Mouse (Mus musculus) heart, embryonic 14.5 days (tissue): ENCODE results near the gene 1500011B03Rik. TPM values are rescaled to one million over a fixed set of nuclear protein-coding genes. Genes with fewer than 3 reads are reported as not detected.
A peak's percentile ranks its signal among the peaks of the same experiment; 100 is the strongest.

Experiments
- ATAC-seq: fragments of 200-750 bp; cut with Nextera tagmentation; 2 replicates; pipeline ENCODE4 v1.8.0; 2017; ENCODE audit warnings: low read depth, moderate TSS enrichment; ENCODE audit not compliant: insufficient number of reproducible peaks, insufficient read depth, low FRiP score
- H3K27ac ChIP-seq, 2 experiments: fragments of 200-500 bp in 1 of 2; fragments of 300-500 bp in 1 of 2; sonication (generic) in 1 of 2; replicated peaks in 1 of 2; 2 replicates each; pipeline ENCODE4 v1.5.1; 2012 to 2014; ENCODE audit warnings: low read depth in 2 of 2, low read length in 2 of 2, control low read depth in 1 of 2, mild to moderate bottlenecking in 1 of 2, mixed read lengths in 1 of 2; ENCODE audit not compliant: control insufficient read depth in 1 of 2, insufficient read depth in 1 of 2
- H3K27me3 ChIP-seq: fragments of 300-500 bp; sonication (generic); 2 replicates; pipeline ENCODE4 v1.6.1; 2014; ENCODE audit warnings: mild to moderate bottlenecking, low read length, control low read depth; ENCODE audit not compliant: control insufficient read depth, insufficient read depth
- H3K36me3 ChIP-seq: fragments of 300-500 bp; sonication (generic); 2 replicates; pipeline ENCODE4 v1.6.1; 2014; ENCODE audit warnings: mild to moderate bottlenecking, control low read depth, low read length, mixed read lengths; ENCODE audit not compliant: control insufficient read depth, insufficient read depth
- H3K4me1 ChIP-seq, 2 experiments: fragments of 200-500 bp in 1 of 2; fragments of 300-500 bp in 1 of 2; sonication (generic) in 1 of 2; 2 replicates each; pipeline ENCODE4 v1.6.1; 2012 to 2014; ENCODE audit warnings: low read length in 2 of 2, control low read depth in 1 of 2, mixed read lengths in 1 of 2; ENCODE audit not compliant: control insufficient read depth in 2 of 2, insufficient read depth in 2 of 2
- H3K4me2 ChIP-seq: fragments of 300-500 bp; sonication (generic); 2 replicates; pipeline ENCODE4 v1.6.1; 2014; ENCODE audit warnings: mild to moderate bottlenecking, low read length
- H3K4me3 ChIP-seq, 2 experiments: fragments of 200-500 bp in 1 of 2; fragments of 300-500 bp in 1 of 2; sonication (generic) in 1 of 2; 2 replicates each; pipeline ENCODE4 v1.5.1; 2012 to 2014; ENCODE audit warnings: low read length in 2 of 2, mild to moderate bottlenecking in 2 of 2, control low read depth in 1 of 2, low read depth in 1 of 2, moderate library complexity in 1 of 2; ENCODE audit not compliant: control insufficient read depth in 1 of 2, insufficient read depth in 1 of 2
- H3K9ac ChIP-seq: fragments of 300-500 bp; sonication (generic); 2 replicates; pipeline ENCODE4 v1.6.1; 2014; ENCODE audit warnings: mild to moderate bottlenecking, low read length
- H3K9me3 ChIP-seq: fragments of 300-500 bp; sonication (generic); 2 replicates; pipeline ENCODE4 v1.6.1; 2016; ENCODE audit warnings: low read length, control low read depth; ENCODE audit not compliant: control insufficient read depth
- WGBS: fragments of 180-500 bp; shearing (Covaris S2); extraction: QIAGEN DNeasy Blood & Tissue Kit; methylation state at CpG from one replicate; pipeline ENCODE4 v1.1.7; 2014; 5-methylcytosine and 5-hydroxymethylcytosine counted together
- polyA plus RNA-seq: library from polyadenylated mRNA; unstranded; fragments of >200 nt; fragmentation: Nextera tagmentation; extraction: Ambion mirVana; gene quantifications from 2 replicates; pipeline ENCODE4 v1.2.1, GENCODE M21; 2014

1500011B03Rik gene
- polyA plus RNA-seq, 1 experiment from 2014 or later: 58.7 TPM

- no peak for ATAC-seq
- Histone ChIP-seq H3K4me1 (peaks cover 18 to 21% of the 10 kb centered on the region in 2 experiments), H3K4me3 (no peak overlapping the region), H3K9ac (no peak overlapping the region), H3K27ac (no peak overlapping the region), H3K4me2 (no peak overlapping the region), H3K9me3 (no peaks in the 10 kb centered on the region), H3K36me3 (peaks cover 69% of the 10 kb centered on the region), H3K27me3 (no peaks in the 10 kb centered on the region)
- WGBS: 21% methylated on average over 9 of the region's 9 CpGs
These were observed 28.0 kb downstream of the 1500011B03Rik start for GRCm38 (mm10) chr5:114795231-114795630.

GRCm38 (mm10) chr5:114794609-114795008 is 28.7 kb downstream of the 1500011B03Rik start:
- Histone ChIP-seq H3K27ac (no peak overlapping the region), H3K4me1 (peaks cover 18 to 21% of the 10 kb centered on the region in 2 experiments)
- ATAC-seq: no peak

GRCm38 (mm10) chr5:114793317-114793716 is 30.0 kb downstream of the 1500011B03Rik start:
- peaks cover 65% of the 10 kb centered on the region for H3K36me3 ChIP-seq
- peaks cover 18 to 21% of the 10 kb centered on the region in 2 experiments for H3K4me1 ChIP-seq
- H3K9ac ChIP-seq: no peak overlapping the region
- no peaks in the 10 kb centered on the region for H3K27me3 ChIP-seq
- no peaks in the 10 kb centered on the region for H3K9me3 ChIP-seq
- no peak overlapping the region for H3K4me2 ChIP-seq
- whole genome bisulfite sequencing: 71% methylated on average over 7 of the region's 7 CpGs
- ATAC-seq: no peak
- no peak overlapping the region for H3K4me3 ChIP-seq
- no peak overlapping the region for H3K27ac ChIP-seq

More at GRCm38 (mm10) chr5:114794609-114795008, 28.7 kb downstream of the 1500011B03Rik start:
- H3K27me3 ChIP-seq: no peaks in the 10 kb centered on the region
- no peaks in the 10 kb centered on the region for H3K9me3 ChIP-seq
- H3K36me3 ChIP-seq: peaks cover 65% of the 10 kb centered on the region
- no peak overlapping the region for H3K4me3 ChIP-seq
- WGBS: 65% methylated on average over 4 of the region's 4 CpGs
- H3K9ac ChIP-seq: no peak overlapping the region
- no peak overlapping the region for H3K4me2 ChIP-seq

- ATAC-seq: no peak
- H3K9me3 ChIP-seq: no peaks in the 10 kb centered on the region
- no peak overlapping the region for H3K4me2 ChIP-seq
- WGBS: 68% methylated on average over 5 of the region's 5 CpGs
- H3K4me1 ChIP-seq: peaks cover 22 to 35% of the 10 kb centered on the region in 2 experiments
- H3K9ac ChIP-seq: peak overlapping the region; percentile 48; the same call in 1 of the 2 replicates
- H3K27ac ChIP-seq: peak overlapping the region; percentile 46 to 64
- no peaks in the 10 kb centered on the region for H3K27me3 ChIP-seq
- H3K36me3 ChIP-seq: peaks cover 39% of the 10 kb centered on the region
- H3K4me3 ChIP-seq: no peak overlapping the region
These were observed 38.1 kb downstream of the 1500011B03Rik start for GRCm38 (mm10) chr5:114785196-114785595.

GRCm38 (mm10) chr5:114784622-114785165 is 38.6 kb downstream of the 1500011B03Rik start:
- Histone ChIP-seq H3K27ac (peak overlapping the region; percentile 46 to 64), H3K9ac (peak overlapping the region; percentile 48; the same call in 1 of the 2 replicates)

GRCm38 (mm10) chr5:114783405-114784163 is 39.7 kb downstream of the 1500011B03Rik start:
- Histone ChIP-seq H3K36me3 (peaks cover 27% of the 10 kb centered on the region), H3K4me3 (no peak overlapping the region), H3K4me2 (no peak overlapping the region; the same call in 1 of the 2 replicates), H3K27me3 (no peaks in the 10 kb centered on the region), H3K9ac (no peak overlapping the region), H3K27ac (0 out of 4 replicates have a peak overlapping the region, but pooled peaks of 1 of the 2 experiments have one; percentile 9), H3K9me3 (no peaks in the 10 kb centered on the region), H3K4me1 (peaks cover 22 to 35% of the 10 kb centered on the region in 2 experiments)
- 0 out of 2 replicates have a peak, but pooled peaks have one; percentile 44 for ATAC-seq
- 52% methylated on average over 12 of the region's 12 CpGs for WGBS

More at GRCm38 (mm10) chr5:114784622-114785165, 38.6 kb downstream of the 1500011B03Rik start:
- Histone ChIP-seq H3K4me3 (no peak overlapping the region), H3K27me3 (no peaks in the 10 kb centered on the region), H3K9me3 (no peaks in the 10 kb centered on the region), H3K4me1 (peaks cover 22 to 35% of the 10 kb centered on the region in 2 experiments), H3K4me2 (peak overlapping the region; percentile 17; the same call in 1 of the 2 replicates), H3K36me3 (peaks cover 38% of the 10 kb centered on the region)
- WGBS: 43% methylated on average over 16 of the region's 16 CpGs
- ATAC-seq: 0 out of 2 replicates have a peak, but pooled peaks have one; percentile 12

GRCm38 (mm10) chr5:114782991-114783390 is 40.3 kb downstream of the 1500011B03Rik start:
- 66% methylated on average over 9 of the region's 9 CpGs for whole genome bisulfite sequencing
- H3K4me3 ChIP-seq: no peak overlapping the region
- peaks cover 22 to 35% of the 10 kb centered on the region in 2 experiments for H3K4me1 ChIP-seq
- peaks cover 22% of the 10 kb centered on the region for H3K36me3 ChIP-seq
- ATAC-seq: no peak
- H3K9ac ChIP-seq: no peak overlapping the region
- H3K9me3 ChIP-seq: no peaks in the 10 kb centered on the region
- H3K27ac ChIP-seq: no peak overlapping the region
- no peaks in the 10 kb centered on the region for H3K27me3 ChIP-seq
- no peak overlapping the region for H3K4me2 ChIP-seq
